Mouse (Mus musculus): ENCODE results near the gene Cdipt. TPM values are rescaled to one million over a fixed set of nuclear protein-coding genes. Genes with fewer than 3 reads are reported as not detected.
A peak's percentile ranks its signal among the peaks of the same experiment; 100 is the strongest.

Gene Cdipt
- polyA plus RNA-seq, 1 experiment from 2014 or later, result 69.5 TPM

- peaks cover 48% of the 10 kb centered on the region for H3K4me1 ChIP-seq
Observed at GRCm38 (mm10) chr7:127014320-127014719, 38.6 kb downstream of the Cdipt start, which contains the start of gene Mvp. TSS of gene Mvp (minus strand) at chr7:127014621.

GRCm38 (mm10) chr7:127014993-127015392 is 39.3 kb downstream of the Cdipt start:
- Histone ChIP-seq H3K27me3 (replicated peaks) (no peaks in the 10 kb centered on the region), H3K9me3 (no peaks in the 10 kb centered on the region), H3K4me3 (peak overlapping the region; percentile 63), H3K4me2 (peak overlapping the region; percentile 92), H3K36me3 (peaks cover 32% of the 10 kb centered on the region), H3K9ac (peak overlapping the region; percentile 93; the same call in 1 of the 2 replicates), H3K4me1 (peaks cover 53% of the 10 kb centered on the region), H3K27ac (replicated peaks) (peak overlapping the region; percentile 28)
- WGBS, result 90% methylated on average over 12 of the region's 12 CpGs
- no peak for ATAC-seq (ENCODE audit: extremely low read depth, insufficient number of reproducible peaks, low FRiP score, low TSS enrichment)

More at GRCm38 (mm10) chr7:127014320-127014719, 38.6 kb downstream of the Cdipt start, which contains the start of gene Mvp:
- Histone ChIP-seq H3K9ac (peak within 1 kb of the TSS; percentile 93), H3K36me3 (peaks cover 32% of the 10 kb centered on the region), H3K4me3 (peak within 1 kb of the TSS; percentile 79), H3K27me3 (replicated peaks) (no peaks in the 10 kb centered on the region), H3K4me2 (peak within 1 kb of the TSS; percentile 92), H3K9me3 (no peaks in the 10 kb centered on the region), H3K27ac (replicated peaks) (peak within 1 kb of the TSS; percentile 61)
- 24% methylated on average over 11 of the region's 11 CpGs for WGBS
- no peak for ATAC-seq (ENCODE audit: extremely low read depth, insufficient number of reproducible peaks, low FRiP score, low TSS enrichment)

- Histone ChIP-seq H3K4me1 (peaks cover 62% of the 10 kb centered on the region), H3K4me2 (peak overlapping the region; percentile 92), H3K9me3 (no peaks in the 10 kb centered on the region), H3K9ac (peak overlapping the region; percentile 93), H3K27me3 (replicated peaks) (no peaks in the 10 kb centered on the region), H3K27ac (replicated peaks) (peak overlapping the region; percentile 98), H3K4me3 (peak overlapping the region; percentile 79), H3K36me3 (peaks cover 27% of the 10 kb centered on the region)
- ATAC-seq (ENCODE audit: extremely low read depth, insufficient number of reproducible peaks, low FRiP score, low TSS enrichment), result peak; percentile 26; the same call in 1 of the 2 replicates
- WGBS, result 0% methylated on average over 10 of the region's 10 CpGs
Observed at GRCm38 (mm10) chr7:127016081-127016480, 40.4 kb downstream of the Cdipt start.

GRCm38 (mm10) chr7:127016481-127016485 is 40.6 kb downstream of the Cdipt start, which contains the start of gene Pagr1b:
TSS of gene Pagr1b (minus strand) at chr7:127016484.
- Histone ChIP-seq H3K36me3 (peaks cover 27% of the 10 kb centered on the region), H3K4me3 (peak within 1 kb of the TSS; percentile 79), H3K4me1 (peaks cover 64% of the 10 kb centered on the region), H3K9me3 (no peaks in the 10 kb centered on the region), H3K27ac (replicated peaks) (peak within 1 kb of the TSS; percentile 98), H3K27me3 (replicated peaks) (no peaks in the 10 kb centered on the region), H3K9ac (peak within 1 kb of the TSS; percentile 93), H3K4me2 (peak within 1 kb of the TSS; percentile 92)
- ATAC-seq (ENCODE audit: extremely low read depth, insufficient number of reproducible peaks, low FRiP score, low TSS enrichment), result no peak

- peak overlapping the region; percentile 98 for H3K27ac ChIP-seq (replicated peaks)
- 0% methylated on average over 22 of the region's 22 CpGs for WGBS
- H3K4me2 ChIP-seq, result peak overlapping the region; percentile 92
- peaks cover 67% of the 10 kb centered on the region for H3K4me1 ChIP-seq
- H3K9me3 ChIP-seq, result no peaks in the 10 kb centered on the region
- peak overlapping the region; percentile 93 for H3K9ac ChIP-seq
- peaks cover 27% of the 10 kb centered on the region for H3K36me3 ChIP-seq
- peak overlapping the region; percentile 79 for H3K4me3 ChIP-seq
- ATAC-seq (ENCODE audit: extremely low read depth, insufficient number of reproducible peaks, low FRiP score, low TSS enrichment), result peak; percentile 25
- H3K27me3 ChIP-seq (replicated peaks), result no peaks in the 10 kb centered on the region
Observed at GRCm38 (mm10) chr7:127016486-127016938, 40.8 kb downstream of the Cdipt start.

GRCm38 (mm10) chr7:127016971-127017949 is 41.5 kb downstream of the Cdipt start, which contains the start of gene Pagr1a:
TSS of gene Pagr1a (minus strand) at chr7:127017352.
- Histone ChIP-seq H3K9me3 (no peaks in the 10 kb centered on the region), H3K27me3 (replicated peaks) (no peaks in the 10 kb centered on the region), H3K4me1 (peaks cover 74% of the 10 kb centered on the region), H3K27ac (replicated peaks) (peak within 1 kb of the TSS; percentile 98), H3K36me3 (peaks cover 31% of the 10 kb centered on the region), H3K4me3 (peak within 1 kb of the TSS; percentile 79), H3K4me2 (peak within 1 kb of the TSS; percentile 92), H3K9ac (peak within 1 kb of the TSS; percentile 93)
- ATAC-seq (ENCODE audit: extremely low read depth, insufficient number of reproducible peaks, low FRiP score, low TSS enrichment), result peak; percentile 52
- WGBS, result 3% methylated on average over 39 of the region's 39 CpGs

GRCm38 (mm10) chr7:127017950-127018345 is 42.2 kb downstream of the Cdipt start:
- H3K27ac ChIP-seq (replicated peaks), result peak overlapping the region; percentile 98; the same call in 1 of the 2 replicates
- H3K4me2 ChIP-seq, result peak overlapping the region; percentile 92; the same call in 1 of the 2 replicates

GRCm38 (mm10) chr7:127018416-127019305 is 42.9 kb downstream of the Cdipt start:
- WGBS, result 73% methylated on average over 15 of the region's 15 CpGs
- H3K4me2 ChIP-seq, result no peak overlapping the region
- H3K4me3 ChIP-seq, result no peak overlapping the region
- peak overlapping the region; percentile 93 for H3K9ac ChIP-seq
- H3K27me3 ChIP-seq (replicated peaks), result no peaks in the 10 kb centered on the region
- peaks cover 83% of the 10 kb centered on the region for H3K4me1 ChIP-seq
- H3K27ac ChIP-seq (replicated peaks), result 0 out of 2 replicates have a peak overlapping the region, but pooled peaks have one; percentile 98
- H3K36me3 ChIP-seq, result peaks cover 31% of the 10 kb centered on the region
- ATAC-seq (ENCODE audit: extremely low read depth, insufficient number of reproducible peaks, low FRiP score, low TSS enrichment), result no peak
- H3K9me3 ChIP-seq, result no peaks in the 10 kb centered on the region

More at GRCm38 (mm10) chr7:127017950-127018345, 42.2 kb downstream of the Cdipt start:
- WGBS, result 39% methylated on average over 6 of the region's 6 CpGs
- Histone ChIP-seq H3K9ac (peak overlapping the region; percentile 93), H3K4me3 (peak overlapping the region; percentile 79; the same call in 1 of the 2 replicates), H3K9me3 (no peaks in the 10 kb centered on the region), H3K27me3 (replicated peaks) (no peaks in the 10 kb centered on the region), H3K36me3 (peaks cover 31% of the 10 kb centered on the region), H3K4me1 (peaks cover 81% of the 10 kb centered on the region)
- no peak for ATAC-seq (ENCODE audit: extremely low read depth, insufficient number of reproducible peaks, low FRiP score, low TSS enrichment)

- H3K4me2 ChIP-seq, result peak overlapping the region; percentile 87
- H3K36me3 ChIP-seq, result peaks cover 39% of the 10 kb centered on the region
- H3K4me3 ChIP-seq, result peak overlapping the region; percentile 59; the same call in 1 of the 2 replicates
- peak overlapping the region; percentile 82 for H3K9ac ChIP-seq
- no peaks in the 10 kb centered on the region for H3K9me3 ChIP-seq
- H3K27ac ChIP-seq (replicated peaks), result 0 out of 2 replicates have a peak overlapping the region, but pooled peaks have one; percentile 12
- H3K4me1 ChIP-seq, result peaks cover 83% of the 10 kb centered on the region
- WGBS, result 74% methylated on average over 14 of the region's 14 CpGs
- no peak for ATAC-seq (ENCODE audit: extremely low read depth, insufficient number of reproducible peaks, low FRiP score, low TSS enrichment)
- H3K27me3 ChIP-seq (replicated peaks), result no peaks in the 10 kb centered on the region
Observed at GRCm38 (mm10) chr7:127019306-127019960, 43.7 kb downstream of the Cdipt start.

- H3K27ac ChIP-seq (replicated peaks), result peak overlapping the region; percentile 65; the same call in 1 of the 2 replicates
- H3K4me2 ChIP-seq, result peak overlapping the region; percentile 87
- H3K27me3 ChIP-seq (replicated peaks), result no peaks in the 10 kb centered on the region
- H3K9ac ChIP-seq, result peak overlapping the region; percentile 82
- WGBS, result 62% methylated on average over 3 of the region's 3 CpGs
- peaks cover 42% of the 10 kb centered on the region for H3K36me3 ChIP-seq
- ATAC-seq (ENCODE audit: extremely low read depth, insufficient number of reproducible peaks, low FRiP score, low TSS enrichment), result no peak
- peaks cover 83% of the 10 kb centered on the region for H3K4me1 ChIP-seq
- H3K9me3 ChIP-seq, result no peaks in the 10 kb centered on the region
- H3K4me3 ChIP-seq, result peak overlapping the region; percentile 59
Observed at GRCm38 (mm10) chr7:127020031-127020430, 44.3 kb downstream of the Cdipt start.

Data from heart, embryonic 13.5 days (tissue).